9 mouse cellular contexts compared by ENCODE assay signal in the genomic region with DNA sequence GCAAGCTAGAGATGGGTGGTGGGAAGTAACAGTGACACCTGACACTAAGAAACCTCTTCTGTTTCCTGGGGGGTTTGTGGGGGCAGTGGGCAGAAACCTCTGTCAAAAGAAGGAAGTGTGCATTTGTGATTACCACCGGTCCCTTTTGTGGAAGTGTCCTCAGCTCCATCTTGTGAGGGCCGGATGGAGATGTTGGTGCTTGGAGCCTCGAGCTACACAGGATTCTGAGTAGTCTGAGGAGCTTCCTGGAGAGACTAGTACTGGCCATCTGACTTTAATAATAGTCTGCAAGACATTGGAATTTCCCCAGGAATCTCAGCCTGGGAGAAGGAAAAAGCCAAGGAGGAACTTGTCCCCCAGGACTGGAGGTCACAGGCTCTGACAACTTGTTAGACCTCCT. TPM values are rescaled to one million over a fixed set of nuclear protein-coding genes. Genes with fewer than 3 reads are reported as not detected.
A peak's percentile ranks its signal among the peaks of the same experiment; 100 is the strongest.
DNase-seq lines count a peak whose midpoint lies in the region; ATAC-seq and TF ChIP-seq lines count a peak whose summit lies in the region.
"Had no signal": no experiment of that assay in that cellular context is flagged by ENCODE, and none has a peak within 500 bp of the region (broad histone marks: within the 10 kb centered on the region; RNA-seq: fewer than 3 reads in every experiment).

No protein-coding gene starts in this region.

- no peak overlapping the region for H3K4me3 ChIP-seq in liver, adult 2 months (ENCODE audit: insufficient read depth, low read depth, low read length)
- no peak overlapping the region for H3K4me3 ChIP-seq in bone marrow macrophage, adult 2 months (ENCODE audit: insufficient read depth, low read length)
- no peak overlapping the region for H3K4me3 ChIP-seq in forebrain, embryonic 16.5 days (replicated peaks; ENCODE audit: low read length)
- H3K4me3 ChIP-seq: limb, embryonic 15.5 days had no signal

- H3K9ac ChIP-seq in liver, adult 2 months (ENCODE audit: low read depth, low read length) = no peak overlapping the region
- H3K9ac ChIP-seq in forebrain, embryonic 16.5 days (replicated peaks; ENCODE audit: low read depth, low read length) = no peak overlapping the region
- H3K9ac ChIP-seq: limb, embryonic 15.5 days had no signal

- ATAC-seq in neutrophil, adult 5-6 weeks (ENCODE audit: extremely low read depth, insufficient number of reproducible peaks, low FRiP score, poor library complexity, severe bottlenecking) = peak; percentile 34; the same call in 1 of the 2 replicates
- no peak for ATAC-seq in forebrain, embryonic 16.5 days

- no peak overlapping the region for H3K4me2 ChIP-seq in forebrain, embryonic 16.5 days (ENCODE audit: low read length)
- H3K4me2 ChIP-seq: limb, embryonic 15.5 days had no signal

- H3K36me3 ChIP-seq in liver, adult 2 months (ENCODE audit: control insufficient read depth, insufficient read depth, low read length) = no peaks in the 10 kb centered on the region
- no peaks in the 10 kb centered on the region for H3K36me3 ChIP-seq in forebrain, embryonic 16.5 days (ENCODE audit: control insufficient read depth, insufficient read depth)
- H3K36me3 ChIP-seq: limb, embryonic 15.5 days had no signal

- TF ChIP-seq POLR2A in liver, adult 2 months (IDR thresholded peaks at IDR 0.05; ENCODE audit: extremely low read depth, insufficient read depth, low read length) = no peak
- TF ChIP-seq POLR2A in bone marrow macrophage, adult 2 months (IDR thresholded peaks at IDR 0.05; ENCODE audit: borderline replicate concordance, low read depth, low read length) = no peak

- peak; percentile 31 for DNase-seq in liver, adult 2 months (ENCODE audit: extremely low read depth, low read depth, low spot score)
- DNase-seq in liver = no peak
- peak; percentile 63 for DNase-seq in induced T-regulatory cell, adult 2 months (ENCODE audit: low read depth)
- no peak for DNase-seq in ovary, postnatal 36 days (ENCODE audit: low spot score)
- no peak for DNase-seq in urinary bladder, adult 2 months (ENCODE audit: low spot score)

- TF ChIP-seq CTCF in liver, adult 2 months (IDR thresholded peaks at IDR 0.05; ENCODE audit: low read depth, low read length) = no peak
- TF ChIP-seq CTCF in bone marrow macrophage, adult 2 months (IDR thresholded peaks at IDR 0.05; ENCODE audit: low read depth, low read length) = no peak

- 65% methylated on average over 3 of the region's 3 CpGs for WGBS in liver, adult 2 months
- WGBS in forebrain, embryonic 16.5 days = 70% methylated on average over 3 of the region's 3 CpGs

- H3K79me2 ChIP-seq in liver, adult 2 months (ENCODE audit: control insufficient read depth, insufficient read depth, low read length) = no peaks in the 10 kb centered on the region

- no peaks in the 10 kb centered on the region for H3K27me3 ChIP-seq in liver, adult 2 months (ENCODE audit: control insufficient read depth, insufficient read depth, low read length)
- no peaks in the 10 kb centered on the region for H3K27me3 ChIP-seq in forebrain, embryonic 16.5 days (replicated peaks; ENCODE audit: control insufficient read depth, insufficient read depth, low read length)
- H3K27me3 ChIP-seq: limb, embryonic 15.5 days had no signal

- H3K27ac ChIP-seq in liver, adult 2 months (replicated peaks; ENCODE audit: insufficient read depth, low read depth, low read length) = peak overlapping the region; percentile 69
- peak overlapping the region; percentile 27 for H3K27ac ChIP-seq in bone marrow macrophage, adult 2 months (ENCODE audit: insufficient read depth, low read depth, low read length)
- no peak overlapping the region for H3K27ac ChIP-seq in forebrain, embryonic 16.5 days (ENCODE audit: low read length)

- H3K9me3 ChIP-seq in forebrain, embryonic 16.5 days (ENCODE audit: control insufficient read depth, low read length) = no peaks in the 10 kb centered on the region
- H3K9me3 ChIP-seq: limb, embryonic 15.5 days had no signal

- H3K4me1 ChIP-seq in liver, adult 2 months (ENCODE audit: control insufficient read depth, insufficient read depth, low read length) = peaks cover 15% of the 10 kb centered on the region; the same call in 1 of the 2 replicates
- H3K4me1 ChIP-seq in bone marrow macrophage, adult 2 months (ENCODE audit: control insufficient read depth, insufficient read depth, low read length) = peaks cover 85% of the 10 kb centered on the region
- H3K4me1 ChIP-seq in forebrain, embryonic 16.5 days (replicated peaks; ENCODE audit: control insufficient read depth, insufficient read depth, low read length) = peaks cover 45% of the 10 kb centered on the region

RNA-seq across cellular contexts. Expression of gene Abcg1, which starts 17.2 kb away (rescaled TPM):
- total RNA-seq in liver, adult 2 months (2014; rRNA removed) = 5.0 and 6.0 TPM in 2 replicates
- 1.8 and 3.4 TPM in 2 replicates for polyA plus RNA-seq in liver, adult 2 months (2012; rRNA removed)
- 56.3 and 61.5 TPM in 2 replicates for polyA plus RNA-seq in bone marrow macrophage, adult 2 months (2012; ENCODE audit: insufficient read depth, insufficient read length, missing spikeins)
- 80.2 and 90.7 TPM in 2 replicates for total RNA-seq in neutrophil, adult 5-6 weeks (2017)
- polyA plus RNA-seq in urinary bladder, adult 2 months (2012; rRNA removed) = 7.4 and 9.9 TPM in 2 replicates
- polyA plus RNA-seq in forebrain, embryonic 16.5 days (2015; fragmentation: Nextera tagmentation; extraction: Ambion mirVana) = 19.3 and 20.4 TPM in 2 replicates

RNA-seq across cellular contexts. Expression of gene Tff3, which starts 54.8 kb away (rescaled TPM):
- 0.37 and 3.8 TPM in 2 replicates for total RNA-seq in liver, adult 2 months (2014; rRNA removed)
- polyA plus RNA-seq in liver, adult 2 months (2012; rRNA removed) = 0.72 and 2.9 TPM in 2 replicates
- polyA plus RNA-seq in bone marrow macrophage, adult 2 months (2012; ENCODE audit: insufficient read depth, insufficient read length, missing spikeins) = not detected in 2 replicates
- total RNA-seq in neutrophil, adult 5-6 weeks (2017) = not detected in 2 replicates
- polyA plus RNA-seq in urinary bladder, adult 2 months (2012; rRNA removed) = not detected in 2 replicates
- not detected in 2 replicates for polyA plus RNA-seq in forebrain, embryonic 16.5 days (2015; fragmentation: Nextera tagmentation; extraction: Ambion mirVana)

Comparison
In these comparisons a context has a peak if more than half of its experiments do, and no peak if none do; other contexts are left out.
1. DNase-seq: peak in liver, adult 2 months (single experiment) and induced T-regulatory cell, adult 2 months (single experiment); none in liver (single experiment), ovary, postnatal 36 days (single experiment) and urinary bladder, adult 2 months (single experiment).